Mouse (Mus musculus): ENCODE data around the gene Acaa1a. TPM values are rescaled to one million over a fixed set of nuclear protein-coding genes. Genes with fewer than 3 reads are reported as not detected.

Acaa1a gene
- polyA plus RNA-seq, 1 experiment from 2014 or later, result 122 TPM

- WGBS, result 91% methylated on average over 3 of the region's 3 CpGs
Measured at GRCm38 (mm10) chr9:119350531-119350930, 11.1 kb downstream of the Acaa1a start.

GRCm38 (mm10) chr9:119350947-119351705 lies 11.7 kb downstream of the Acaa1a start:
- no peaks in the 10 kb centered on the region for H3K9me3 ChIP-seq (ENCODE audit: control insufficient read depth, low read length)

More at GRCm38 (mm10) chr9:119350531-119350930, 11.1 kb downstream of the Acaa1a start:
- Histone ChIP-seq H3K9ac (ENCODE audit: low read depth, low read length) (no peak overlapping the region), H3K27ac (ENCODE audit: low read depth, low read length) (no peak overlapping the region), H3K27me3 (replicated peaks; ENCODE audit: control insufficient read depth, insufficient read depth, low read length) (no peaks in the 10 kb centered on the region), H3K36me3 (ENCODE audit: control insufficient read depth, insufficient read depth, low read length) (peaks cover 24% of the 10 kb centered on the region), H3K4me2 (ENCODE audit: low read length) (no peak overlapping the region), H3K4me1 (ENCODE audit: control insufficient read depth, insufficient read depth, low read depth, low read length) (no peaks in the 10 kb centered on the region), H3K9me3 (ENCODE audit: control insufficient read depth, low read length) (no peaks in the 10 kb centered on the region), H3K4me3 (ENCODE audit: low read length) (no peak overlapping the region)
- no peak for ATAC-seq

GRCm38 (mm10) chr9:119352060-119352459 lies 12.6 kb downstream of the Acaa1a start:
- Histone ChIP-seq H3K27ac (ENCODE audit: low read depth, low read length) (no peak overlapping the region), H3K9me3 (ENCODE audit: control insufficient read depth, low read length) (no peaks in the 10 kb centered on the region), H3K27me3 (replicated peaks; ENCODE audit: control insufficient read depth, insufficient read depth, low read length) (no peaks in the 10 kb centered on the region), H3K36me3 (ENCODE audit: control insufficient read depth, insufficient read depth, low read length) (peaks cover 16% of the 10 kb centered on the region), H3K4me2 (ENCODE audit: low read length) (no peak overlapping the region), H3K4me3 (ENCODE audit: low read length) (no peak overlapping the region), H3K4me1 (ENCODE audit: control insufficient read depth, insufficient read depth, low read depth, low read length) (no peaks in the 10 kb centered on the region), H3K9ac (ENCODE audit: low read depth, low read length) (no peak overlapping the region)
- WGBS, result 29% methylated on average over 4 of the region's 4 CpGs
- ATAC-seq, result peak; percentile 72

More at GRCm38 (mm10) chr9:119350947-119351705, 11.7 kb downstream of the Acaa1a start:
- H3K27ac ChIP-seq (ENCODE audit: low read depth, low read length), result no peak overlapping the region
- no peaks in the 10 kb centered on the region for H3K27me3 ChIP-seq (replicated peaks; ENCODE audit: control insufficient read depth, insufficient read depth, low read length)
- H3K4me2 ChIP-seq (ENCODE audit: low read length), result no peak overlapping the region
- no peaks in the 10 kb centered on the region for H3K4me1 ChIP-seq (ENCODE audit: control insufficient read depth, insufficient read depth, low read depth, low read length)
- H3K4me3 ChIP-seq (ENCODE audit: low read length), result no peak overlapping the region
- ATAC-seq, result no peak
- H3K36me3 ChIP-seq (ENCODE audit: control insufficient read depth, insufficient read depth, low read length), result peaks cover 21% of the 10 kb centered on the region
- 94% methylated on average over 10 of the region's 10 CpGs for WGBS
- no peak overlapping the region for H3K9ac ChIP-seq (ENCODE audit: low read depth, low read length)

- Histone ChIP-seq H3K27ac (ENCODE audit: low read depth, low read length) (no peak overlapping the region), H3K4me1 (ENCODE audit: control insufficient read depth, insufficient read depth, low read depth, low read length) (peaks cover 4% of the 10 kb centered on the region; the same call in 1 of the 2 replicates), H3K9me3 (ENCODE audit: control insufficient read depth, low read length) (no peaks in the 10 kb centered on the region), H3K4me3 (ENCODE audit: low read length) (no peak overlapping the region), H3K36me3 (ENCODE audit: control insufficient read depth, insufficient read depth, low read length) (peaks cover 7% of the 10 kb centered on the region), H3K4me2 (ENCODE audit: low read length) (no peak overlapping the region), H3K9ac (ENCODE audit: low read depth, low read length) (no peak overlapping the region), H3K27me3 (replicated peaks; ENCODE audit: control insufficient read depth, insufficient read depth, low read length) (no peaks in the 10 kb centered on the region)
- 86% methylated on average over 6 of the region's 6 CpGs for WGBS
- no peak for ATAC-seq
Measured at GRCm38 (mm10) chr9:119353926-119354325, 14.4 kb downstream of the Acaa1a start.

- ATAC-seq, result no peak
- H3K4me3 ChIP-seq (ENCODE audit: low read length), result no peak overlapping the region
- no peak overlapping the region for H3K9ac ChIP-seq (ENCODE audit: low read depth, low read length)
- peaks cover 5% of the 10 kb centered on the region for H3K36me3 ChIP-seq (ENCODE audit: control insufficient read depth, insufficient read depth, low read length)
- H3K27ac ChIP-seq (ENCODE audit: low read depth, low read length), result no peak overlapping the region
- WGBS, result 82% methylated on average over 6 of the region's 6 CpGs
- H3K4me1 ChIP-seq (ENCODE audit: control insufficient read depth, insufficient read depth, low read depth, low read length), result peaks cover 4% of the 10 kb centered on the region; the same call in 1 of the 2 replicates
- no peaks in the 10 kb centered on the region for H3K27me3 ChIP-seq (replicated peaks; ENCODE audit: control insufficient read depth, insufficient read depth, low read length)
- no peak overlapping the region for H3K4me2 ChIP-seq (ENCODE audit: low read length)
- no peaks in the 10 kb centered on the region for H3K9me3 ChIP-seq (ENCODE audit: control insufficient read depth, low read length)
Measured at GRCm38 (mm10) chr9:119355943-119356342, 16.5 kb downstream of the Acaa1a start.

- no peaks in the 10 kb centered on the region for H3K36me3 ChIP-seq (ENCODE audit: control insufficient read depth, insufficient read depth, low read length)
- no peaks in the 10 kb centered on the region for H3K9me3 ChIP-seq (ENCODE audit: control insufficient read depth, low read length)
- H3K4me1 ChIP-seq (ENCODE audit: control insufficient read depth, insufficient read depth, low read depth, low read length), result peaks cover 4% of the 10 kb centered on the region; the same call in 1 of the 2 replicates
- H3K4me2 ChIP-seq (ENCODE audit: low read length), result peak within 1 kb of the TSS; percentile 72
- peak; percentile 90 for ATAC-seq
- H3K4me3 ChIP-seq (ENCODE audit: low read length), result peak within 1 kb of the TSS; percentile 75
- WGBS, result 2% methylated on average over 61 of the region's 65 CpGs
- H3K9ac ChIP-seq (ENCODE audit: low read depth, low read length), result peak within 1 kb of the TSS; percentile 80
- peak within 1 kb of the TSS; percentile 10; the same call in 1 of the 2 replicates for H3K27ac ChIP-seq (ENCODE audit: low read depth, low read length)
- no peaks in the 10 kb centered on the region for H3K27me3 ChIP-seq (replicated peaks; ENCODE audit: control insufficient read depth, insufficient read depth, low read length)
Measured at GRCm38 (mm10) chr9:119357331-119358057, 18.0 kb downstream of the Acaa1a start, which contains the start of gene Xylb. Xylb (plus strand) TSS chr9:119357381.

- H3K9me3 ChIP-seq (ENCODE audit: control insufficient read depth, low read length), result no peaks in the 10 kb centered on the region
- peak overlapping the region; percentile 80; the same call in 1 of the 2 replicates for H3K9ac ChIP-seq (ENCODE audit: low read depth, low read length)
- peak overlapping the region; percentile 72 for H3K4me2 ChIP-seq (ENCODE audit: low read length)
- no peak for ATAC-seq
- H3K27me3 ChIP-seq (replicated peaks; ENCODE audit: control insufficient read depth, insufficient read depth, low read length), result no peaks in the 10 kb centered on the region
- no peak overlapping the region for H3K27ac ChIP-seq (ENCODE audit: low read depth, low read length)
- peak overlapping the region; percentile 75 for H3K4me3 ChIP-seq (ENCODE audit: low read length)
- peaks cover 4% of the 10 kb centered on the region; the same call in 1 of the 2 replicates for H3K4me1 ChIP-seq (ENCODE audit: control insufficient read depth, insufficient read depth, low read depth, low read length)
- no peaks in the 10 kb centered on the region for H3K36me3 ChIP-seq (ENCODE audit: control insufficient read depth, insufficient read depth, low read length)
- WGBS, result 33% methylated on average over 9 of the region's 9 CpGs
Measured at GRCm38 (mm10) chr9:119358058-119358429, 18.6 kb downstream of the Acaa1a start.

- Histone ChIP-seq H3K4me2 (ENCODE audit: low read length) (no peak overlapping the region), H3K36me3 (ENCODE audit: control insufficient read depth, insufficient read depth, low read length) (no peaks in the 10 kb centered on the region), H3K27ac (ENCODE audit: low read depth, low read length) (no peak overlapping the region), H3K9me3 (ENCODE audit: control insufficient read depth, low read length) (no peaks in the 10 kb centered on the region), H3K27me3 (replicated peaks; ENCODE audit: control insufficient read depth, insufficient read depth, low read length) (no peaks in the 10 kb centered on the region), H3K4me3 (ENCODE audit: low read length) (no peak overlapping the region), H3K4me1 (ENCODE audit: control insufficient read depth, insufficient read depth, low read depth, low read length) (peaks cover 4% of the 10 kb centered on the region; the same call in 1 of the 2 replicates), H3K9ac (ENCODE audit: low read depth, low read length) (no peak overlapping the region)
- no peak for ATAC-seq
- WGBS, result 92% methylated on average over 5 of the region's 5 CpGs
Measured at GRCm38 (mm10) chr9:119361416-119361815, 21.9 kb downstream of the Acaa1a start.

GRCm38 (mm10) chr9:119363229-119363628 lies 23.8 kb downstream of the Acaa1a start:
- no peak overlapping the region for H3K4me3 ChIP-seq (ENCODE audit: low read length)
- H3K27ac ChIP-seq (ENCODE audit: low read depth, low read length), result no peak overlapping the region
- 91% methylated on average over 12 of the region's 12 CpGs for WGBS
- no peaks in the 10 kb centered on the region for H3K4me1 ChIP-seq (ENCODE audit: control insufficient read depth, insufficient read depth, low read depth, low read length)
- H3K4me2 ChIP-seq (ENCODE audit: low read length), result no peak overlapping the region
- no peak for ATAC-seq
- no peaks in the 10 kb centered on the region for H3K36me3 ChIP-seq (ENCODE audit: control insufficient read depth, insufficient read depth, low read length)
- H3K9me3 ChIP-seq (ENCODE audit: control insufficient read depth, low read length), result no peaks in the 10 kb centered on the region
- no peaks in the 10 kb centered on the region for H3K27me3 ChIP-seq (replicated peaks; ENCODE audit: control insufficient read depth, insufficient read depth, low read length)
- H3K9ac ChIP-seq (ENCODE audit: low read depth, low read length), result no peak overlapping the region
